Mouse (Mus musculus) brain, adult 10 weeks (tissue): ENCODE results near the gene Pirt. TPM values are rescaled to one million over a fixed set of nuclear protein-coding genes. Genes with fewer than 3 reads are reported as not detected.

Experiments used
- polyA plus RNA-seq: library from polyadenylated mRNA; stranded (reverse); fragments of 350-450 nt; fragmentation: Illumina TruSeq; extraction: RNeasy Lipid Tissue Mini Kit (QIAGEN cat#74804); gene quantifications from one replicate; pipeline ENCODE4 v1.2.3, GENCODE M21; 2015; ENCODE audit warnings: low read depth, low replicate concordance

Gene Pirt
- 0.43 TPM for polyA plus RNA-seq

DNA sequence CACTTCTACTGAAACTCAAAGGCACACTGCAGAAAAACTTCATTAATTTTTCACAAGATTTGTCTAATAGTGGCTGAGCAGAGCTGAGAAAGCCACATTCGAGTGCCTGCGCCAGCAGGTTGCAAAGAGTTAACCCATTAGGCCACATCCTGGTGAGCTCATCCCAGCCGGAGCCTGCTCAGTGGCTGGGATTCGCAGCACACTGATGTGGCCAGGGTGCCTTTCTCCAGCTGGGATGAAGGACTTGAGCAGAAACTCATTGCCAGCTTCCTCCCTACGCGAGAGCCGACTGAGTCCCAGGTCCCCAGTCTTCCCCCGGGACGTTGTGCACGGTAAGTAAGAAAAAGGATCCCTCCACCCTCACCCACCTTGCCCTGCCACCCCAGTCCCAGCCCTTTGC lies at the start of gene Pirt:
Pirt (plus strand) TSS at position 171 of the 400 bp plus-strand sequence.

DNA sequence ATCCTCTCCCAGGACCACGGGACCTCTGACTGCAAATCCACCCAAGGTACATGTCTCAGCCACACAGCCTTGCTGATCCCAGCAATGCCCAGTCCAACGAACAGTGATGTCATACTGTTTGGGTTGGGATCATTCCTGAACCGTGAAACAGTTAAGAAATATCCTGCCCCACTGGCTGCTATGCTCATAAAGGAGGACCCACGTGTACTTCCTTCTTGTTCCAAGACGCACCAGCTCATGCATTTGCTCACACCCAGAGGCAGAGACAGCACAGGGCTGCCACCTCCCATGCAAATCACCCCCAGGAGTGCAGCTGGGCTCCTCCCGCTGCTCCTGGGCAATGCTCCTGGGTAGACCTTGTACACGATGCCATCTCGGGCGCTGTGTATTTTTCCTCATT lies 44.5 kb downstream of the Pirt start, which contains the start of gene Tmem238l:
Tmem238l (plus strand) TSS at position 336 of the 400 bp plus-strand sequence.

Other genes with a start within 250 kb of the Pirt start
- not detected for gene Tmem238l, start 44.7 kb downstream of the Pirt start, polyA plus RNA-seq
- gene Tmem220, start 113.2 kb downstream of the Pirt start, polyA plus RNA-seq = 0.67 TPM
- 33.5 TPM for gene Adprm, start 140.6 kb downstream of the Pirt start, polyA plus RNA-seq
- gene Sco1, start 140.7 kb downstream of the Pirt start, polyA plus RNA-seq = 9.9 TPM
- 0.68 TPM for gene Myh3, start 166.3 kb downstream of the Pirt start, polyA plus RNA-seq